Mouse (Mus musculus) MEL (cell line): ENCODE results near the gene 7530416G11Rik. TPM values are rescaled to one million over a fixed set of nuclear protein-coding genes. Genes with fewer than 3 reads are reported as not detected.

Experiments used
- DNase-seq: peaks from one replicate; pipeline ENCODE4 v3.0.0; 2011; ENCODE audit warnings: low read depth, low spot score
- H3K27ac ChIP-seq: 2 replicates; pipeline ENCODE4 v1.5.1; 2012; ENCODE audit warnings: low read depth, mild to moderate bottlenecking, control low read depth, low read length, moderate library complexity; ENCODE audit not compliant: control insufficient read depth
- H3K27me3 ChIP-seq, 2 experiments: fragments of 150-350 bp in 1 of 2; sonication (generic) in 1 of 2; 2 replicates each; pipeline ENCODE4 v1.6.1; 2012; ENCODE audit warnings: low read length in 2 of 2, mild to moderate bottlenecking in 2 of 2, improper control_type of control experiment in 1 of 2, moderate library complexity in 1 of 2; ENCODE audit not compliant: insufficient read depth in 2 of 2, control insufficient read depth in 1 of 2
- H3K36me3 ChIP-seq, 2 experiments: 2 replicates each; pipeline ENCODE4 v1.6.1; 2012 to 2014; ENCODE audit warnings: low read length in 2 of 2, improper control_type of control experiment in 1 of 2, inconsistent platforms in 1 of 2, mild to moderate bottlenecking in 1 of 2; ENCODE audit not compliant: insufficient read depth in 2 of 2, control insufficient read depth in 1 of 2
- H3K4me1 ChIP-seq, 2 experiments: fragments of 150-350 bp in 1 of 2; sonication (generic) in 1 of 2; 2 replicates each; pipeline ENCODE4 v1.6.1; 2012; ENCODE audit warnings: low read length in 2 of 2, improper control_type of control experiment in 1 of 2, mild to moderate bottlenecking in 1 of 2; ENCODE audit not compliant: insufficient read depth in 2 of 2, control insufficient read depth in 1 of 2
- H3K4me3 ChIP-seq, 2 experiments: fragments of 150-350 bp in 1 of 2; sonication (generic) in 1 of 2; 2 replicates each; pipeline ENCODE4 v1.5.1; 2012; ENCODE audit warnings: low read depth in 2 of 2, low read length in 2 of 2, mild to moderate bottlenecking in 2 of 2, moderate library complexity in 2 of 2, control low read depth in 1 of 2, improper control_type of control experiment in 1 of 2; ENCODE audit not compliant: control insufficient read depth in 1 of 2, insufficient read depth in 1 of 2
- H3K79me2 ChIP-seq: 2 replicates; pipeline ENCODE4 v1.6.1; 2012; ENCODE audit warnings: mild to moderate bottlenecking, low read length, moderate library complexity; ENCODE audit not compliant: control insufficient read depth, poor library complexity, insufficient read depth
- H3K9ac ChIP-seq: 2 replicates; pipeline ENCODE4 v1.6.1; 2012; ENCODE audit warnings: low read depth, mild to moderate bottlenecking, control low read depth, low read length, moderate library complexity; ENCODE audit not compliant: control insufficient read depth, poor library complexity, severe bottlenecking
- H3K9me3 ChIP-seq: fragments of 150-350 bp; sonication (generic); replicated peaks from 2 replicates; pipeline ENCODE4 v1.6.1; 2012; ENCODE audit warnings: mild to moderate bottlenecking, low read length, improper control_type of control experiment, moderate library complexity; ENCODE audit not compliant: insufficient read depth
- CHD1 ChIP-seq: IDR thresholded peaks from 2 replicates; pipeline ENCODE4 v1.6.1; 2012; ENCODE audit warnings: low read depth, mild to moderate bottlenecking, inconsistent platforms, low read length, improper control_type of control experiment
- CHD2 ChIP-seq: IDR thresholded peaks from 2 replicates; pipeline ENCODE4 v1.6.1; 2011; ENCODE audit warnings: low read length, improper control_type of control experiment
- ELF1 ChIP-seq: IDR thresholded peaks from 2 replicates; pipeline ENCODE4 v1.6.1; 2014; ENCODE audit warnings: low read depth, mild to moderate bottlenecking, inconsistent platforms, low read length, improper control_type of control experiment, moderate library complexity
- GABPA ChIP-seq: IDR thresholded peaks from 2 replicates; pipeline ENCODE4 v1.6.1; 2012; ENCODE audit warnings: low read depth, mild to moderate bottlenecking, inconsistent platforms, low read length, improper control_type of control experiment, moderate library complexity
- GATA1 ChIP-seq: IDR thresholded peaks from 2 replicates; pipeline ENCODE4 v1.6.1; 2011; ENCODE audit warnings: low read depth, low read length, improper control_type of control experiment
- HCFC1 ChIP-seq: IDR thresholded peaks from 2 replicates; pipeline ENCODE4 v1.6.1; 2012; ENCODE audit warnings: low read depth, mild to moderate bottlenecking, inconsistent platforms, low read length, improper control_type of control experiment, moderate library complexity
- KAT2A ChIP-seq: conservative IDR thresholded peaks from 2 replicates; pipeline ENCODE4 v1.6.1; 2012; ENCODE audit warnings: low read depth, low read length, improper control_type of control experiment, inconsistent platforms
- MAX ChIP-seq: IDR thresholded peaks from 2 replicates; pipeline ENCODE4 v1.6.1; 2011; ENCODE audit warnings: low read length, improper control_type of control experiment
- MEF2A ChIP-seq: IDR thresholded peaks from 2 replicates; pipeline ENCODE4 v1.6.1; 2014; ENCODE audit warnings: low read depth, mild to moderate bottlenecking, inconsistent platforms, low read length, improper control_type of control experiment; ENCODE audit not compliant: poor library complexity, insufficient replicate concordance, severe bottlenecking; ENCODE audit errors: extremely low read depth
- MYB ChIP-seq: IDR thresholded peaks from 2 replicates; pipeline ENCODE4 v1.6.1; 2011; ENCODE audit warnings: mild to moderate bottlenecking, low read depth, low read length, improper control_type of control experiment
- NRF1 ChIP-seq: IDR thresholded peaks from 2 replicates; pipeline ENCODE4 v1.6.1; 2014; ENCODE audit warnings: low read depth, mild to moderate bottlenecking, inconsistent platforms, low read length, improper control_type of control experiment, moderate library complexity; ENCODE audit not compliant: poor library complexity, insufficient read depth, severe bottlenecking
- POLR2A ChIP-seq, 2 experiments: IDR thresholded peaks; 2 replicates each; pipeline ENCODE4 v1.6.1; 2011 to 2012; ENCODE audit warnings: low read length in 2 of 2, mild to moderate bottlenecking in 2 of 2, control low read depth in 1 of 2, improper control_type of control experiment in 1 of 2, low read depth in 1 of 2, moderate library complexity in 1 of 2; ENCODE audit not compliant: control insufficient read depth in 1 of 2, insufficient read depth in 1 of 2, poor library complexity in 1 of 2
- POLR2AphosphoS5 ChIP-seq: IDR thresholded peaks from 2 replicates; pipeline ENCODE4 v1.6.1; 2012; ENCODE audit warnings: low read depth, borderline replicate concordance, mild to moderate bottlenecking, inconsistent platforms, low read length, moderate library complexity, mixed read lengths
- RCOR1 ChIP-seq: IDR thresholded peaks from 2 replicates; pipeline ENCODE4 v1.6.1; 2012; ENCODE audit warnings: low read depth, mild to moderate bottlenecking, inconsistent platforms, low read length, improper control_type of control experiment
- SIN3A ChIP-seq: IDR thresholded peaks from 2 replicates; pipeline ENCODE4 v1.6.1; 2012; ENCODE audit warnings: low read length, improper control_type of control experiment, inconsistent platforms
- TAL1 ChIP-seq: IDR thresholded peaks from 2 replicates; pipeline ENCODE4 v1.6.1; 2012; ENCODE audit warnings: mild to moderate bottlenecking, inconsistent platforms, low read length, moderate library complexity, mixed read lengths
- UBTF ChIP-seq: IDR thresholded peaks from 2 replicates; pipeline ENCODE4 v1.6.1; 2012; ENCODE audit warnings: low read depth, mild to moderate bottlenecking, inconsistent platforms, low read length, improper control_type of control experiment, moderate library complexity, borderline replicate concordance; ENCODE audit not compliant: insufficient read depth
- USF1 ChIP-seq: IDR thresholded peaks from 2 replicates; pipeline ENCODE4 v1.6.1; 2014; ENCODE audit warnings: low read depth, mild to moderate bottlenecking, inconsistent platforms, low read length, improper control_type of control experiment, moderate library complexity
- USF2 ChIP-seq, 2 experiments: IDR thresholded peaks; 2 replicates each; pipeline ENCODE4 v1.6.1; 2011 to 2012; ENCODE audit warnings: improper control_type of control experiment in 2 of 2, low read length in 2 of 2, borderline replicate concordance in 1 of 2, inconsistent platforms in 1 of 2, low read depth in 1 of 2, mild to moderate bottlenecking in 1 of 2; ENCODE audit not compliant: insufficient read depth in 1 of 2
- ZC3H11A ChIP-seq: IDR thresholded peaks from 2 replicates; pipeline ENCODE4 v1.6.1; 2012; ENCODE audit warnings: low read depth, mild to moderate bottlenecking, inconsistent platforms, low read length, improper control_type of control experiment
- ZKSCAN1 ChIP-seq: IDR thresholded peaks from 2 replicates; pipeline ENCODE4 v1.6.1; 2012; ENCODE audit warnings: low read depth, mild to moderate bottlenecking, inconsistent platforms, low read length, improper control_type of control experiment, moderate library complexity
- ZMIZ1 ChIP-seq: IDR thresholded peaks from 2 replicates; pipeline ENCODE4 v1.6.1; 2012; ENCODE audit warnings: low read depth, mild to moderate bottlenecking, inconsistent platforms, low read length, improper control_type of control experiment, moderate library complexity
- ZNF384 ChIP-seq: IDR thresholded peaks from 2 replicates; pipeline ENCODE4 v1.6.1; 2012; ENCODE audit warnings: low read depth, mild to moderate bottlenecking, inconsistent platforms, low read length, improper control_type of control experiment
- polyA plus RNA-seq, 2 experiments: library from polyadenylated mRNA; stranded (reverse) in 1 of 2; unstranded in 1 of 2; fragments of >175 nt in 1 of 2; fragments of >200 nt in 1 of 2; gene quantifications; 2 replicates each; pipeline versions ENCODE4 v1.2.1 to v1.2.4; 2012; ENCODE audit warnings: low replicate concordance in 2 of 2, low read depth in 1 of 2; ENCODE audit not compliant: insufficient read length in 2 of 2, insufficient read depth in 1 of 2, missing spikeins in 1 of 2
- total RNA-seq: library from RNA; depleted of rRNA; stranded (reverse); fragments of 300-350 nt; gene quantifications from 2 replicates; pipeline ENCODE4 v1.2.3, GENCODE M21; 2012

The 7530416G11Rik gene
- total and polyA plus RNA-seq, 3 experiments = not detected

DNA sequence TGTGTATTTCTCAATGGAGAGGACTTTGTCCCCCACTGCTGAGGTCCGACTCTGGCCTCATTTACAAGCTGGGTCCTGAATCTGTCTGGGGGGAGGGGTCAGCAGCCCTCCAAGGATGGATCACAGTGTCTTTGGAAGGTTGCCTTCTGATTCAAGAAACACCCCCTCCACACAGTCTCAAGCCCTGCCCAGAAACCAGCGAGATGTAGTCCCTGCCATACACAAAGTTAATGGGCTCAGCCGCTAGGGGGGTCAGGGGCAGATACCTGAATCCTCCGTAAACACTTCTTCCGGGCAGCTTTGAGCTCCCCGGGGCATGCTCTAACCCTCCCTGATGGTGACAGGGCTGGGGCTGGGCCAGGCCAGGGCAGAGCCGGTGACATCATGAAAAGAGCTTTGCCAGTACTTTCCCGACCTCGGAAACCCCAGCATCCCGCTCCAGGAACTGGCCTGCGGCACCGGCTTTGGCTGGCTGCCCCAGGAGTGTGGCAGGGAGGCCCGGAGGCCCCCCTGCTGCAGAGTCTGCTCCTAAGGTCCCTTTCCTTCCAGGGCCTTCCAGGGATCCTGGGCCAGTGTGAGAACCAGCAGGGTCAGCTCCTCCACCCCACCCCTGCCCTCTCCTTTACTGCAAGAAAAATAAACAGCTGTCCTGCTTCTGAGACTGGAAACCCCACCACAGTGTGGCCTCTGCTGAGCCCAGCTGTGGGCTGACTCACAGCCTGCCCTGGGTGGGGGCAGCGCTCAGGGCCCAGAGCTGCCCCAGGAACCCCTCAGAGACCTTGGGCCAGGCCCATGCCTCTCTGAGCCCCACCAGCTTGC, 20.4 kb upstream of the 7530416G11Rik start:
- Histone ChIP-seq H3K9me3 (no peaks in the 10 kb centered on the region), H3K36me3 (no peaks in the 10 kb centered on the region), H3K27me3 (no peaks in the 10 kb centered on the region; a peak in 1 of 4 replicates), H3K4me1 (no peaks in the 10 kb centered on the region), H3K4me3 (no peak overlapping the region), H3K79me2 (no peaks in the 10 kb centered on the region), H3K9ac (no peak overlapping the region), H3K27ac (no peak overlapping the region)
- no peak for TF ChIP-seq ZMIZ1
- TF ChIP-seq HCFC1 = no peak
- no peak for TF ChIP-seq SIN3A
- no peak for TF ChIP-seq RCOR1
- no peak for TF ChIP-seq POLR2AphosphoS5
- DNase-seq = no peak

DNA sequence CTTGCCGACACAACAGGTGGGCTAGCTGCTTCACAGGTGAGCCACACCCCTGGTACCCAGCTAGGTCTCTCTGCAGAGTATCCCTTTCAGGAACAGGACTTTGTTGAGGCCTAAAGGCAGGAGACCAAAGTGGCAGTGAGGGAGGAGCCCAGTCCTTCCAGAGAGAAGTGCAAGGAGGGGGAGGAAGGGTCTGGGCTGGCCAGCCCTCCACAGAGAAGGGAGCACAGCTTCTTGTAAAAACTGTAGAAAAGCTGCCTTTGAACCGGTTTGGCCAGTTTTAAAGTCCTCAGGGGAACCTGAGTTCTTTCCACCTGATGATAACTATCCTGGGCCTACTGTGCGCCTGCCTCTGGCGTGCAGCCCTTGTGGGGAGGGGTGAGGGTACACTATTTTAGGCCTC, 16.4 kb upstream of the 7530416G11Rik start:
- H3K9me3 ChIP-seq = no peaks in the 10 kb centered on the region
- H3K79me2 ChIP-seq = no peaks in the 10 kb centered on the region
- no peaks in the 10 kb centered on the region for H3K36me3 ChIP-seq
- no peaks in the 10 kb centered on the region for H3K4me1 ChIP-seq
- no peak overlapping the region for H3K4me3 ChIP-seq
- no peak for TF ChIP-seq POLR2A (IDR thresholded peaks at IDR 0.05; ENCODE audit: control insufficient read depth in 1 of 2, insufficient read depth in 1 of 2, low read depth in 1 of 2, low read length in 2 of 2, poor library complexity in 1 of 2)
- no peak overlapping the region for H3K9ac ChIP-seq
- H3K27ac ChIP-seq = no peak overlapping the region
- H3K27me3 ChIP-seq = no peaks in the 10 kb centered on the region
- DNase-seq = no peak

DNA sequence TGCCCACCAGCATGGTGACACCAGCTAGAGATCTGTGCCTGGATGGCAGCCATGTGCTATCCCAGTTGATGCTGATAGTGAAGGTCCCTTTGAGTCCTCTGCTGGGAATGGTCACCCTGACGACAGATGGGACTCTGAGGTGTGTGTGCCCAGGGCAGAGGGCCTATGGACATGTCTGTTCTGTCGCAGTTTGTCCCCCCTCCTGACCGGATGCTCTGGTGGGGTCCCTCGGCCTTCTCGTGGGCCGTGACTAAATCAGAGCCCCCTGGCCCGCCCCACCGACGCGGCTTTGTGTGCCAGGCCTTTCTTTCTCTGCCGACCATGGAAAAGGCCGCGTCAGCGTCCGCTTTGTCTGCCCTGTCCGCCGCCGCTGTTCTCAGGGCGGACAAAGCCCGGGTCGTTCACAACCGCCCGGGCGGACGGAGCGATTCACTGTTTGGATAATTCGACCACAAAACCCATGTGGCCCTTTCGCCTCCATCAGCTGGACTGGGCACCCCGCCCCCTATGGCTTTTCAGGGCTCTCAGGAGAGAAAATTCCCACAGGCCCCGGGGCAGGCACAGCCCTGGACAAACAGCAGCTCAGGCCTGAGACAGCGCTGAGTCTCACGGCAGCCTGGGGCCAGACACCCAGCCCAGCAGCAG, 4.5 kb upstream of the 7530416G11Rik start:
- Histone ChIP-seq H3K36me3 (no peaks in the 10 kb centered on the region), H3K4me1 (no peaks in the 10 kb centered on the region), H3K9me3 (no peaks in the 10 kb centered on the region), H3K27me3 (no peaks in the 10 kb centered on the region), H3K27ac (no peak overlapping the region), H3K9ac (no peak overlapping the region), H3K79me2 (no peaks in the 10 kb centered on the region), H3K4me3 (no peak overlapping the region)
- no peak for DNase-seq
- no peak for TF ChIP-seq POLR2AphosphoS5
- TF ChIP-seq USF2 (IDR thresholded peaks at IDR 0.05; ENCODE audit: borderline replicate concordance in 1 of 2, insufficient read depth in 1 of 2, low read depth in 1 of 2, low read length in 2 of 2) = no peak
- TF ChIP-seq CHD2 = no peak
- no peak for TF ChIP-seq MYB
- TF ChIP-seq TAL1 = no peak
- TF ChIP-seq USF1 = no peak
- no peak for TF ChIP-seq MEF2A
- no peak for TF ChIP-seq NRF1
- TF ChIP-seq KAT2A = no peak
- TF ChIP-seq GATA1 = no peak
- TF ChIP-seq CHD1 = no peak
- no peak for TF ChIP-seq GABPA
- TF ChIP-seq RCOR1 = no peak
- TF ChIP-seq ELF1 = no peak
- no peak for TF ChIP-seq MAX
- no peak for TF ChIP-seq UBTF
- TF ChIP-seq ZC3H11A = no peak
- no peak for TF ChIP-seq ZKSCAN1
- TF ChIP-seq ZNF384 = no peak
